Mouse (Mus musculus) heart, embryonic 13.5 days (tissue): ENCODE data around the gene Rad51b. TPM values are rescaled to one million over a fixed set of nuclear protein-coding genes. Genes with fewer than 3 reads are reported as not detected.

Source experiments
- ATAC-seq: fragments of 200-750 bp; cut with Nextera tagmentation; 2 replicates; pipeline ENCODE4 v1.8.0; 2017; ENCODE audit warnings: moderate TSS enrichment; ENCODE audit not compliant: insufficient number of reproducible peaks, low FRiP score, low TSS enrichment; ENCODE audit errors: extremely low read depth
- H3K27ac ChIP-seq: fragments of 300-500 bp; sonication (generic); replicated peaks from 2 replicates; pipeline ENCODE4 v1.5.1; 2015; ENCODE audit warnings: moderate library complexity, mild to moderate bottlenecking, inconsistent platforms
- H3K27me3 ChIP-seq: fragments of 300-500 bp; sonication (generic); replicated peaks from 2 replicates; pipeline ENCODE4 v1.6.1; 2015; ENCODE audit warnings: mild to moderate bottlenecking, inconsistent platforms
- H3K36me3 ChIP-seq: fragments of 300-500 bp; sonication (generic); 2 replicates; pipeline ENCODE4 v1.6.1; 2015; ENCODE audit warnings: mild to moderate bottlenecking, inconsistent platforms
- H3K4me1 ChIP-seq: fragments of 300-500 bp; sonication (generic); 2 replicates; pipeline ENCODE4 v1.6.1; 2015; ENCODE audit warnings: inconsistent platforms
- H3K4me2 ChIP-seq: fragments of 300-500 bp; sonication (generic); 2 replicates; pipeline ENCODE4 v1.6.1; 2015; ENCODE audit warnings: inconsistent platforms, mild to moderate bottlenecking, moderate library complexity
- H3K4me3 ChIP-seq: fragments of 300-500 bp; sonication (generic); 2 replicates; pipeline ENCODE4 v1.5.1; 2015; ENCODE audit warnings: moderate library complexity, mild to moderate bottlenecking, inconsistent platforms
- H3K9ac ChIP-seq: fragments of 300-500 bp; sonication (generic); 2 replicates; pipeline ENCODE4 v1.6.1; 2015; ENCODE audit warnings: inconsistent platforms, mild to moderate bottlenecking, moderate library complexity
- H3K9me3 ChIP-seq: fragments of 300-500 bp; sonication (generic); 2 replicates; pipeline ENCODE4 v1.6.1; 2016; ENCODE audit warnings: inconsistent platforms
- WGBS: fragments of 180-500 bp; shearing (Covaris S2); methylation state at CpG from one replicate; pipeline ENCODE4 v1.1.7; 2015; ENCODE audit warnings: mixed read lengths; 5-methylcytosine and 5-hydroxymethylcytosine counted together
- polyA plus RNA-seq: library from polyadenylated mRNA; unstranded; fragments of >200 nt; fragmentation: Nextera tagmentation; extraction: Ambion mirVana; gene quantifications from 2 replicates; pipeline ENCODE4 v1.2.1, GENCODE M21; 2015

Rad51b gene
- polyA plus RNA-seq, 1 experiment from 2014 or later, result 4.8 TPM

DNA sequence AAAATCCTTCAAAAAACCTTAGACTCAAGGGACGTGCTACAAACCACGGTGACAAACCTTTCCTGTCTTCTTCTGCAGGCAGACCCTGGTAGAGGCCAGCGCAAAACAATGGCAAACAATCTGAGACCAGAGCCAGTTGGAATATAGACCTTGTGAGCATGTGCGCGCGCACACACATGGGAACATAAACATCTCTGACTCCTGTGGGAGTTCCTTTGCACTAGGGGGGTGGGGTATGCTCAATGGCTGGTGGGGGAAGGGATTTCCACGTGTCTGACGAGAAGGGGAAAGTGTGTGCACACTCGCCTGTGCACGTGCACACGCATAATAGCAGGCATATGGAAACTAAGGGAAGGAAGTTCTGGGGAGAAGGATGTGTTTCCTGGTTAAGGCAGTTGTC, 545.9 kb downstream of the Rad51b start:
- Histone ChIP-seq H3K27ac (peak overlapping the region; percentile 87), H3K4me1 (peaks cover 85% of the 10 kb centered on the region), H3K36me3 (no peaks in the 10 kb centered on the region), H3K27me3 (no peaks in the 10 kb centered on the region), H3K9me3 (no peaks in the 10 kb centered on the region), H3K4me3 (no peak overlapping the region), H3K9ac (peak overlapping the region; percentile 50), H3K4me2 (no peak overlapping the region; the same call in 1 of the 2 replicates)
- ATAC-seq, result no peak
- 56% methylated on average over 11 of the region's 11 CpGs for WGBS

DNA sequence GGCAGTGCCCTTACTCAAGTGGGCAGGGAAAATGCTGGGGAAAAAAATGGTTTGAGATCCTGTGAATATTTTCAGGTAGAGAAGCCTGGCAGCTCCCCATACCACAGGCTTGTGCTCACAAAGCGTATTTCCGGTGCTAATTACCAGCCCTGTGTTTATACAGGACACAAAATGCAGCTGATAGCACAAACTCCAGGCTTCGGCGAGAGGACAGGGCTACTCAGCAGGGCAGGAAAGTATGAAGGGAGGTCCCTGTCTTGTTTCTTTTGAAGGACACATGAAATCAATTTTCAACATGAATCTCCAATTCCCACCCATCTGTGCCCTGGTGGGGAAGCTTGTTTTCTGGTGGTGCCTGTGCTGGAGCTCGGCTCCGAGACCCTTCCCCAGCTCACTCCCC, 546.4 kb downstream of the Rad51b start:
- Histone ChIP-seq H3K4me2 (no peak overlapping the region), H3K36me3 (no peaks in the 10 kb centered on the region), H3K9me3 (no peaks in the 10 kb centered on the region), H3K27me3 (no peaks in the 10 kb centered on the region), H3K27ac (peak overlapping the region; percentile 87), H3K4me3 (no peak overlapping the region), H3K4me1 (peaks cover 83% of the 10 kb centered on the region), H3K9ac (peak overlapping the region; percentile 58; the same call in 1 of the 2 replicates)
- 50% methylated on average over 6 of the region's 6 CpGs for WGBS
- no peak for ATAC-seq

GRCm38 (mm10) chr12:79846247-79847151, 549.4 kb downstream of the Rad51b start:
- no peak overlapping the region for H3K9ac ChIP-seq
- 0 out of 2 replicates have a peak overlapping the region, but pooled peaks have one; percentile 17 for H3K27ac ChIP-seq
- no peak overlapping the region for H3K4me2 ChIP-seq
- no peak overlapping the region for H3K4me3 ChIP-seq
- peaks cover 76% of the 10 kb centered on the region for H3K4me1 ChIP-seq
- no peaks in the 10 kb centered on the region for H3K36me3 ChIP-seq
- no peak for ATAC-seq
- H3K9me3 ChIP-seq, result no peaks in the 10 kb centered on the region
- 62% methylated on average over 7 of the region's 7 CpGs for WGBS
- H3K27me3 ChIP-seq, result no peaks in the 10 kb centered on the region

DNA sequence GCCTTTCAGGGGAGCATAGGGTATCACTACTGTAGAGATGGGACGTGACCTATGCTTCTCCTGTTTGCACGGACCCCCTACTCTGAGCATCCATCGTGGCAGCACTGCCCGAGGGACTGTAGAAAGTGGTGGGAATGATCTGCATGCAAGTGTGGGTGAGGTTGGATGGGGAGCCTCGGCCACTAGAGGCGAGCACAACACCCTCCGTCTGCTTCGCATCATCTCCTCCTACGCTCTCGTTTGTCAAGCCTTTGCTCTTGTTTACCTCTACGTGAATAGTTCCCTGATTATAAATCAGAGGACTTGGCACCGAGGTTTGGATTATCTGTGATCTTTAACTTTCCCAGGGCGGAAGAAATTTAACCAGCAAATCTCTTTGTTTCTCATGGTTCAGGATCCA, 551.5 kb downstream of the Rad51b start:
- peaks cover 63% of the 10 kb centered on the region for H3K4me1 ChIP-seq
- 57% methylated on average over 13 of the region's 13 CpGs for WGBS
- H3K9me3 ChIP-seq, result peaks cover 4% of the 10 kb centered on the region; the same call in 1 of the 2 replicates
- no peaks in the 10 kb centered on the region for H3K27me3 ChIP-seq
- no peak for ATAC-seq
- no peak overlapping the region for H3K4me2 ChIP-seq
- no peak overlapping the region for H3K4me3 ChIP-seq
- no peak overlapping the region for H3K9ac ChIP-seq
- no peak overlapping the region; the same call in 1 of the 2 replicates for H3K27ac ChIP-seq
- no peaks in the 10 kb centered on the region for H3K36me3 ChIP-seq

- ATAC-seq, result no peak
- Histone ChIP-seq H3K27ac (peak overlapping the region; percentile 13), H3K9me3 (peaks cover 4% of the 10 kb centered on the region; the same call in 1 of the 2 replicates), H3K9ac (no peak overlapping the region), H3K4me1 (peaks cover 57% of the 10 kb centered on the region), H3K27me3 (no peaks in the 10 kb centered on the region), H3K36me3 (no peaks in the 10 kb centered on the region), H3K4me3 (no peak overlapping the region), H3K4me2 (no peak overlapping the region)
- 44% methylated on average over 5 of the region's 5 CpGs for WGBS
These were observed 552.9 kb downstream of the Rad51b start for GRCm38 (mm10) chr12:79850021-79850420.

GRCm38 (mm10) chr12:79851898-79852297, 554.8 kb downstream of the Rad51b start:
- Histone ChIP-seq H3K27me3 (no peaks in the 10 kb centered on the region), H3K36me3 (no peaks in the 10 kb centered on the region), H3K4me2 (no peak overlapping the region), H3K4me1 (peaks cover 67% of the 10 kb centered on the region), H3K4me3 (no peak overlapping the region), H3K9ac (no peak overlapping the region), H3K9me3 (peaks cover 4% of the 10 kb centered on the region; the same call in 1 of the 2 replicates), H3K27ac (peak overlapping the region; percentile 65)
- WGBS, result 80% methylated on average over 8 of the region's 8 CpGs
- ATAC-seq, result no peak

GRCm38 (mm10) chr12:79852606-79853005, 555.5 kb downstream of the Rad51b start:
- 95% methylated on average over 4 of the region's 4 CpGs for WGBS
- Histone ChIP-seq H3K9me3 (peaks cover 4% of the 10 kb centered on the region; the same call in 1 of the 2 replicates), H3K4me3 (no peak overlapping the region), H3K27me3 (no peaks in the 10 kb centered on the region), H3K36me3 (no peaks in the 10 kb centered on the region), H3K27ac (no peak overlapping the region), H3K4me1 (peaks cover 67% of the 10 kb centered on the region), H3K9ac (no peak overlapping the region), H3K4me2 (no peak overlapping the region)
- no peak for ATAC-seq

DNA sequence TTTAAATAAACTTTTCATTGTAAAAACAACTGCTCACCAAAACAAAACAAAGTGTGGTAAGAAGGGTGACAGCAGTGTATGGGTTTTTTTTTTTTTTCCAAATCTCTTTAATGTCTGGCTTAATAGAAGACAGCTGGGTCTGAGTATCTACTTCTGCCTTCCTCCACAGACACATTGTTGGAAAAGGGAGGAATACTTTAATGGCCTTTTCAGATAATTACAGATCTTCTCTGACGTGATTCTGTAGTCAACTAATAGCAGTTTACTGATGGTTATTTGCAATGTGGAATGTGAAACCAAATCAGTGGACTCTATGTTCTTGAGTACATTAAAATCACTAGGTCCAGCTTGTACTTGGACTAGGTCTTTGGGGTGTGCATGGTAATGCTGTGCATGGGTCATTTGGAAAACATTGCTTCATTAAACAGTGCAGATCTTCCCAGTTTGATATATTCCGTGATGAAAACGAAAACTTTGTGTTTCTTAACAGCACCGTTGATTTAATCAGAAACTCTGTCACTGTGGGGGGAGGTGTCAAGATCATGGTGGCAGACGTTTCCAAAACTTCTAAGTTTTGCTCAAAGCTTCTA, 556.9 kb downstream of the Rad51b start:
- WGBS, result 52% methylated on average over 5 of the region's 5 CpGs
- no peak for ATAC-seq
- Histone ChIP-seq H3K9ac (no peak overlapping the region), H3K9me3 (peaks cover 4% of the 10 kb centered on the region; the same call in 1 of the 2 replicates), H3K4me3 (no peak overlapping the region), H3K4me1 (peaks cover 76% of the 10 kb centered on the region), H3K36me3 (no peaks in the 10 kb centered on the region), H3K27ac (no peak overlapping the region), H3K4me2 (no peak overlapping the region), H3K27me3 (no peaks in the 10 kb centered on the region)

DNA sequence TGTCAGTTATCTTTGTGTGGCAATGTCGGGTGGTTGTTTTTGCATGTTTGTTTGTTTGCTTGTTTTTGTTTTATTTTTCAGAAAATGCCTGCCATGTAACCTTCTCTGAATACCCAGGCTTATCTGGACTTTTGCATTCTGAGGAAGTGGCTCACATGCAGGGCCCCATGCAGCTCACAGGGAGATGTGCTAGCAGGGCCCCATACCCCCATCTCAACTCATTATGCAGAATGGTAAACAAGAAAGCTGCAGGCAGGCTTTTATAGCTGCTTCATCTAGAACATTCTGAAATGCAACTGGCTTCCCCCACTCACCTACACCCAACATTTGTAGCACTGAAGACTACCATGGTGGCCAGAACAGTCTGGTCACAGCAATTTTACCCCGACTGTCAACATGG, 557.4 kb downstream of the Rad51b start:
- Histone ChIP-seq H3K9ac (no peak overlapping the region), H3K4me2 (no peak overlapping the region), H3K27me3 (no peaks in the 10 kb centered on the region), H3K9me3 (peaks cover 4% of the 10 kb centered on the region; the same call in 1 of the 2 replicates), H3K4me3 (no peak overlapping the region), H3K36me3 (no peaks in the 10 kb centered on the region), H3K27ac (no peak overlapping the region), H3K4me1 (peaks cover 79% of the 10 kb centered on the region)
- no peak for ATAC-seq
- WGBS, result 76% methylated on average over 2 of the region's 2 CpGs

DNA sequence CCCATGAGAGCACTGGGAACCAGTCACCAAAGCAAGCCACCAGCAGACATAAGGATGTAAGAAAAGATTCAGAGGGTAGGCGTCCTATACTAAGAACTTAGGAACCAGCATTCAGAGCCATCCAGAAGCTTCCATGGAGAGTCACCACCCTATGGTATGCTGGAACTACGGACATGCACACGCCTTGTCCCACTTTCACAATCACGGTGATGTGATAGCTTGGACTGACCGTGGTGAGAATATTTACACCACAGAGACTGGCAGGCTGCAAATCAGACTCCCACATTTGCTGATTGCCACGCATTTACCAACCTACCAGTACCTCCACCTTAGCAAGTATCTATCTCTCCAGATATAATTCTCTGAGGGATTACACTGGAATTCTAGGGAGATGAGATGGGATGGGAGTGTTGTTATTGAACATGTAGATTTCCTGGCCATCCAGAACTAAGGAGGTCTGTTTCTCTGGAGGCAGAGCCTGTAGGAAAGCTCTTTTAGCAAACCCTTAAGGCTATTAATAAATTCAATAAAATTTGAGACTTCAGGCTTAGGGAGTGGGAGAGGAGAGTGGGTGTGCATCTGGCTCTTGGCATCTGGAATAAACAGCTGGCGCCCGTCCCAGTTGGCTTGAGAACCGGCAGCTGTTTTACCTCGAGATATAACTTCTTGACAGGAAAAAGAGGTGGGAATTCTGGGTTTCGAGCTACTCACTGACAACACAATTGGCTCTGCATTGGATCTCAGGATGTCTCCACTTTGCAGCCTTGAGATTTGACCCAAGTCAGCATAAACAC, 559.2 kb downstream of the Rad51b start:
- Histone ChIP-seq H3K4me3 (no peak overlapping the region), H3K27ac (peak overlapping the region; percentile 94), H3K27me3 (no peaks in the 10 kb centered on the region), H3K9me3 (peaks cover 4% of the 10 kb centered on the region; the same call in 1 of the 2 replicates), H3K4me1 (peaks cover 79% of the 10 kb centered on the region), H3K9ac (peak overlapping the region; percentile 44), H3K4me2 (no peak overlapping the region), H3K36me3 (no peaks in the 10 kb centered on the region)
- ATAC-seq, result no peak
- 40% methylated on average over 11 of the region's 11 CpGs for WGBS

DNA sequence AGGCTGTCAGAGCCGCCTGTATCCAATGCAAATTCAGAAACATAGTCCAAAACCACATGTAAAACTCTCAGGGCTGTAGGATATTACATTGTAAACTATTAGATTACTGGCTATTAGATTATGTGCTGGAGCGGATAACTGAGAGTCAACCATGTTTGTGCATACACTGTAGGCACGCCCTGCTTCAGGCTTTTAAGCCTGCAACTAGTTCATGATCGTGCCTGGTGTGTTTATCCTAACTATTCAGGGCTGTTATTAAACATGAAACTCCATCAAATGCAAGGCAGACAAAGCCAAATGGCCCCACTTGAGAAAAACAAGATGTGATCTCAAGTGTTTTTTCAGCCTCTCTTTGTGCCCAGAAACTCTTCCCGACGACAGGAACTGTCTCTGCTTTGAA, 560.6 kb downstream of the Rad51b start:
- Histone ChIP-seq H3K27ac (peak overlapping the region; percentile 94), H3K9ac (no peak overlapping the region), H3K4me1 (peaks cover 73% of the 10 kb centered on the region), H3K4me2 (no peak overlapping the region), H3K9me3 (peaks cover 9% of the 10 kb centered on the region), H3K4me3 (no peak overlapping the region), H3K27me3 (no peaks in the 10 kb centered on the region), H3K36me3 (no peaks in the 10 kb centered on the region)
- 61% methylated on average over 6 of the region's 6 CpGs for WGBS
- ATAC-seq, result no peak
